Mouse (Mus musculus): Measurements from ENCODE around the gene Slc51b.

DNA sequence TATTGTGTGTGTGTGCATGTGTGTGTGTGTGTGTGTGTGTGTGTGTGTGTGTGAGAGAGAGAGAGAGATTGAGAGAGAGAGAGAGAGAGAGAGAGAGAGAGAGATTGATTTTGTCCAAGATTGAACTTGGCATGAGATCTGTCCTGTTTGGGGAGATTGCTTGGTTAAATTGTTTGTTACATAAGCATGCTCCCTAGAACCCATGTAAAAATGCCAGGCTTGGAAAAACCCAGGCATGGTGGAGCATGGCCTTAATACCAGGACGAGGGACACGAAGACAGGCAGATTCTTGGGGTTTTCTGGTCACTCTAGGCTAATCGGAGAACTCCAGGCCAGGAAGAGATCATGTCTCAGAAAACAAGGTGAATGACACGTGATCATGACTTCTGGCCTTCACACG lies 5.2 kb upstream of the Slc51b start:
- TF ChIP-seq MYOG (IDR thresholded peaks at IDR 0.05; ENCODE audit: control insufficient read depth, extremely low read depth, insufficient read length) = no peak
- TF ChIP-seq CTCF (IDR thresholded peaks at IDR 0.05; ENCODE audit: control insufficient read depth, insufficient read depth, insufficient read length) = no peak
- TF ChIP-seq FOSL1 (IDR thresholded peaks at IDR 0.05; ENCODE audit: insufficient read depth, low read length, poor library complexity, severe bottlenecking) = no peak
